Comparison of ENCODE assay signal across 10 mouse cellular contexts in genomic region chr2:168881927-168882326, GRCm38 (mm10).
DNase-seq lines count a peak whose midpoint lies in the region; ATAC-seq and TF ChIP-seq lines count a peak whose summit lies in the region.
"Had no signal": no experiment of that assay in that cellular context is flagged by ENCODE, and none has a peak within 500 bp of the region (broad histone marks: within the 10 kb centered on the region; RNA-seq: fewer than 3 reads in every experiment).

No protein-coding gene starts in this region.

- H3K27me3 ChIP-seq in heart, postnatal 0 days (ENCODE audit: control insufficient read depth, insufficient read depth, low read length), result no peaks in the 10 kb centered on the region
- H3K27me3 ChIP-seq in testis, adult 2 months (ENCODE audit: control insufficient read depth, insufficient read depth, low read length), result no peaks in the 10 kb centered on the region
- H3K27me3 ChIP-seq in embryonic facial prominence, embryonic 11.5 days (ENCODE audit: control insufficient read depth, insufficient read depth, low read length), result no peaks in the 10 kb centered on the region
- H3K27me3 ChIP-seq: midbrain, embryonic 15.5 days had no signal

- H3K4me1 ChIP-seq in heart, postnatal 0 days (ENCODE audit: control insufficient read depth, insufficient read depth), result no peaks in the 10 kb centered on the region
- peaks cover 4% of the 10 kb centered on the region; the same call in 1 of the 2 replicates for H3K4me1 ChIP-seq in testis, adult 2 months (ENCODE audit: control insufficient read depth, insufficient read depth, low read length)
- no peaks in the 10 kb centered on the region for H3K4me1 ChIP-seq in embryonic facial prominence, embryonic 11.5 days (ENCODE audit: control insufficient read depth, insufficient read depth, low read length)
- H3K4me1 ChIP-seq: midbrain, embryonic 15.5 days had no signal

- no peak overlapping the region for H3K4me3 ChIP-seq in heart, postnatal 0 days (ENCODE audit: low read depth, low read length)
- H3K4me3 ChIP-seq in testis, adult 2 months (ENCODE audit: control insufficient read depth, low read depth, low read length), result no peak overlapping the region
- no peak overlapping the region for H3K4me3 ChIP-seq in embryonic facial prominence, embryonic 11.5 days (ENCODE audit: low read depth, low read length)
- H3K4me3 ChIP-seq: midbrain, embryonic 15.5 days had no signal

- intact Hi-C loops in gastrocnemius, postnatal 14 days (cut with DNase I; ENCODE audit: low total_unique reads), result no loop called here

- no peaks in the 10 kb centered on the region for H3K9me3 ChIP-seq in heart, postnatal 0 days (replicated peaks; ENCODE audit: control insufficient read depth, low read length)
- H3K9me3 ChIP-seq in embryonic facial prominence, embryonic 11.5 days (replicated peaks; ENCODE audit: control insufficient read depth, low read length), result no peaks in the 10 kb centered on the region
- H3K9me3 ChIP-seq: midbrain, embryonic 15.5 days had no signal

- WGBS in heart, postnatal 0 days, result 37% methylated on average over 5 of the region's 5 CpGs
- WGBS in embryonic facial prominence, embryonic 11.5 days, result 51% methylated on average over 5 of the region's 5 CpGs

- H3K4me2 ChIP-seq in heart, postnatal 0 days (ENCODE audit: low read depth, low read length), result no peak overlapping the region
- no peak overlapping the region for H3K4me2 ChIP-seq in embryonic facial prominence, embryonic 11.5 days (ENCODE audit: low read depth, low read length)
- H3K4me2 ChIP-seq: midbrain, embryonic 15.5 days had no signal

- no peak overlapping the region for H3K27ac ChIP-seq in heart, postnatal 0 days (ENCODE audit: low read depth)
- H3K27ac ChIP-seq in testis, adult 2 months (ENCODE audit: control insufficient read depth, insufficient read depth, low read depth, low read length), result no peak overlapping the region
- H3K27ac ChIP-seq in embryonic facial prominence, embryonic 11.5 days (replicated peaks; ENCODE audit: low read depth, low read length), result no peak overlapping the region
- H3K27ac ChIP-seq: midbrain, embryonic 15.5 days had no signal

- TF ChIP-seq POLR2A in testis, adult 2 months (IDR thresholded peaks at IDR 0.05; ENCODE audit: control insufficient read depth, low read depth, low read length), result no peak

- TF ChIP-seq EP300 in heart, postnatal 0 days (IDR thresholded peaks at IDR 0.05; ENCODE audit: low read depth), result no peak

- TF ChIP-seq CTCF in heart, postnatal 0 days (IDR thresholded peaks at IDR 0.05; ENCODE audit: low read depth), result peak; percentile 55
- peak; percentile 53; the same call in 1 of the 2 replicates for TF ChIP-seq CTCF in testis, adult 2 months (IDR thresholded peaks at IDR 0.05; ENCODE audit: control insufficient read depth, insufficient read depth, insufficient replicate concordance, low read depth, low read length)

- no peak for ATAC-seq in heart, postnatal 0 days (ENCODE audit: insufficient read depth, low read depth)
- ATAC-seq in embryonic facial prominence, embryonic 11.5 days (replicated peaks; ENCODE audit: insufficient number of reproducible peaks, low FRiP score, low TSS enrichment, low read depth), result no peak
- ATAC-seq: midbrain, embryonic 15.5 days had no signal

- H3K9ac ChIP-seq in heart, postnatal 0 days (replicated peaks; ENCODE audit: low read depth, low read length), result no peak overlapping the region
- H3K9ac ChIP-seq in embryonic facial prominence, embryonic 11.5 days (replicated peaks; ENCODE audit: low read length), result no peak overlapping the region
- H3K9ac ChIP-seq: midbrain, embryonic 15.5 days had no signal

- no peak for DNase-seq in heart, postnatal 0 days (ENCODE audit: low spot score)
- DNase-seq in heart, postnatal 4 days, result no peak
- no peak for DNase-seq in testis, postnatal 10 days (ENCODE audit: low spot score)
- DNase-seq in embryonic facial prominence, embryonic 11.5 days (ENCODE audit: low spot score), result peak; percentile 56
- peak; percentile 25 for DNase-seq in thymus, postnatal 25 days
- DNase-seq in gastrocnemius, postnatal 14 days, result no peak
- DNase-seq in adrenal gland, adult 18-20 months (ENCODE audit: low spot score in 2 of 2), result no peak
- DNase-seq: heart, postnatal 36 days had no signal

- H3K36me3 ChIP-seq in heart, postnatal 0 days (replicated peaks; ENCODE audit: control insufficient read depth, insufficient read depth, low read length), result no peaks in the 10 kb centered on the region
- no peaks in the 10 kb centered on the region for H3K36me3 ChIP-seq in testis, adult 2 months (ENCODE audit: control insufficient read depth, insufficient read depth, low read length)
- no peaks in the 10 kb centered on the region for H3K36me3 ChIP-seq in embryonic facial prominence, embryonic 11.5 days (replicated peaks; ENCODE audit: control insufficient read depth, insufficient read depth, low read depth, low read length)
- H3K36me3 ChIP-seq: midbrain, embryonic 15.5 days had no signal

Comparison
In these comparisons a context has a peak if more than half of its experiments do, and no peak if none do; other contexts are left out.
1. DNase-seq: peak in embryonic facial prominence, embryonic 11.5 days (single experiment) and thymus, postnatal 25 days (single experiment); none in heart, postnatal 0 days (single experiment), heart, postnatal 4 days (single experiment), testis, postnatal 10 days (single experiment), gastrocnemius, postnatal 14 days (single experiment) and adrenal gland, adult 18-20 months (0 of 2).